Mouse (Mus musculus): ENCODE measurements around the gene Veph1. TPM values are rescaled to one million over a fixed set of nuclear protein-coding genes. Genes with fewer than 3 reads are reported as not detected.
"Not testable (repeated sequence)": the region's sequence is repeated elsewhere in the genome, so short reads cannot be mapped to it uniquely, and the experiment has no call there.

Veph1 gene
- total RNA-seq, 2 experiments from 2014 or later = not detected

- DNase-seq (ENCODE audit: low spot score) = not testable (repeated sequence)
- intact Hi-C loops (cut with DNase I) = loop anchor here (5.0 kb wide), 1 partner anchor 229 kb away; no protein-coding TSS in a partner anchor
Observed at GRCm38 (mm10) chr3:66236234-66236871, 60.3 kb downstream of the Veph1 start.

GRCm38 (mm10) chr3:66224931-66225537 is 71.6 kb downstream of the Veph1 start:
- intact Hi-C loops (cut with DNase I) = no loop called here

GRCm38 (mm10) chr3:66221243-66221611 is 75.4 kb downstream of the Veph1 start:
- no peak for DNase-seq (ENCODE audit: low spot score)
- intact Hi-C loops (cut with DNase I) = no loop called here

More at GRCm38 (mm10) chr3:66224931-66225537, 71.6 kb downstream of the Veph1 start:
- no peak for DNase-seq (ENCODE audit: low spot score)

- DNase-seq (ENCODE audit: low spot score) = no peak
- intact Hi-C loops (cut with DNase I) = no loop called here
Observed at GRCm38 (mm10) chr3:66220554-66221242, 75.9 kb downstream of the Veph1 start.

GRCm38 (mm10) chr3:66219655-66220191 is 76.9 kb downstream of the Veph1 start, which contains the start of gene Ptx3:
Gene Ptx3 (plus strand): TSS chr3:66219910.
- intact Hi-C loops (cut with DNase I) = no loop called here
- no peak for DNase-seq (ENCODE audit: low spot score)

GRCm38 (mm10) chr3:66215759-66216158 is 80.9 kb downstream of the Veph1 start:
- intact Hi-C loops (cut with DNase I) = no loop called here
- no peak for DNase-seq (ENCODE audit: low spot score)

- intact Hi-C loops (cut with DNase I) = no loop called here
- no peak for DNase-seq (ENCODE audit: low spot score)
Observed at GRCm38 (mm10) chr3:66213524-66213923, 83.1 kb downstream of the Veph1 start.

GRCm38 (mm10) chr3:66208836-66209573 is 87.6 kb downstream of the Veph1 start:
- DNase-seq (ENCODE audit: low spot score) = no peak
- intact Hi-C loops (cut with DNase I) = no loop called here

- DNase-seq (ENCODE audit: low spot score) = no peak
- intact Hi-C loops (cut with DNase I) = no loop called here
Observed at GRCm38 (mm10) chr3:66193910-66194562, 102.6 kb downstream of the Veph1 start.

- DNase-seq (ENCODE audit: low spot score) = no peak
Observed at GRCm38 (mm10) chr3:66179647-66180046, 117.0 kb downstream of the Veph1 start.

GRCm38 (mm10) chr3:66172907-66173306 is 123.7 kb downstream of the Veph1 start:
- intact Hi-C loops (cut with DNase I) = no loop called here
- DNase-seq (ENCODE audit: low spot score) = no peak

More at GRCm38 (mm10) chr3:66179647-66180046, 117.0 kb downstream of the Veph1 start:
- intact Hi-C loops (cut with DNase I) = no loop called here

- intact Hi-C loops (cut with DNase I) = no loop called here
- no peak for DNase-seq (ENCODE audit: low spot score)
Observed at GRCm38 (mm10) chr3:66169873-66170538, 126.6 kb downstream of the Veph1 start.

GRCm38 (mm10) chr3:66166606-66167290 is 129.9 kb downstream of the Veph1 start:
- intact Hi-C loops (cut with DNase I) = no loop called here
- DNase-seq (ENCODE audit: low spot score) = no peak

GRCm38 (mm10) chr3:66165026-66165425 is 131.6 kb downstream of the Veph1 start:
- intact Hi-C loops (cut with DNase I) = no loop called here
- no peak for DNase-seq (ENCODE audit: low spot score)

- no peak for DNase-seq (ENCODE audit: low spot score)
- intact Hi-C loops (cut with DNase I) = no loop called here
Observed at GRCm38 (mm10) chr3:66164585-66164984, 132.1 kb downstream of the Veph1 start.

- intact Hi-C loops (cut with DNase I) = no loop called here
- DNase-seq (ENCODE audit: low spot score) = no peak
Observed at GRCm38 (mm10) chr3:66162612-66163011, 134.0 kb downstream of the Veph1 start.

- intact Hi-C loops (cut with DNase I) = no loop called here
- DNase-seq (ENCODE audit: low spot score) = no peak
Observed at GRCm38 (mm10) chr3:66157947-66158346, 138.7 kb downstream of the Veph1 start.

GRCm38 (mm10) chr3:66137601-66138000 is 159.0 kb downstream of the Veph1 start:
- intact Hi-C loops (cut with DNase I) = no loop called here
- no peak for DNase-seq (ENCODE audit: low spot score)
